Mouse (Mus musculus) MEL (cell line): ENCODE data around the gene 4933428G20Rik. TPM values are rescaled to one million over a fixed set of nuclear protein-coding genes. Genes with fewer than 3 reads are reported as not detected.

ENCODE experiments used
- DNase-seq: peaks from one replicate; pipeline ENCODE4 v3.0.0; 2011; ENCODE audit warnings: low read depth, low spot score
- H3K27ac ChIP-seq: 2 replicates; pipeline ENCODE4 v1.5.1; 2012; ENCODE audit warnings: low read depth, mild to moderate bottlenecking, control low read depth, low read length, moderate library complexity; ENCODE audit not compliant: control insufficient read depth
- H3K27me3 ChIP-seq, 2 experiments: fragments of 150-350 bp in 1 of 2; sonication (generic) in 1 of 2; 2 replicates each; pipeline ENCODE4 v1.6.1; 2012; ENCODE audit warnings: low read length in 2 of 2, mild to moderate bottlenecking in 2 of 2, improper control_type of control experiment in 1 of 2, moderate library complexity in 1 of 2; ENCODE audit not compliant: insufficient read depth in 2 of 2, control insufficient read depth in 1 of 2
- H3K36me3 ChIP-seq, 2 experiments: 2 replicates each; pipeline ENCODE4 v1.6.1; 2012 to 2014; ENCODE audit warnings: low read length in 2 of 2, improper control_type of control experiment in 1 of 2, inconsistent platforms in 1 of 2, mild to moderate bottlenecking in 1 of 2; ENCODE audit not compliant: insufficient read depth in 2 of 2, control insufficient read depth in 1 of 2
- H3K4me1 ChIP-seq, 2 experiments: fragments of 150-350 bp in 1 of 2; sonication (generic) in 1 of 2; 2 replicates each; pipeline ENCODE4 v1.6.1; 2012; ENCODE audit warnings: low read length in 2 of 2, improper control_type of control experiment in 1 of 2, mild to moderate bottlenecking in 1 of 2; ENCODE audit not compliant: insufficient read depth in 2 of 2, control insufficient read depth in 1 of 2
- H3K4me3 ChIP-seq, 2 experiments: fragments of 150-350 bp in 1 of 2; sonication (generic) in 1 of 2; 2 replicates each; pipeline ENCODE4 v1.5.1; 2012; ENCODE audit warnings: low read depth in 2 of 2, low read length in 2 of 2, mild to moderate bottlenecking in 2 of 2, moderate library complexity in 2 of 2, control low read depth in 1 of 2, improper control_type of control experiment in 1 of 2; ENCODE audit not compliant: control insufficient read depth in 1 of 2, insufficient read depth in 1 of 2
- H3K79me2 ChIP-seq: 2 replicates; pipeline ENCODE4 v1.6.1; 2012; ENCODE audit warnings: mild to moderate bottlenecking, low read length, moderate library complexity; ENCODE audit not compliant: control insufficient read depth, poor library complexity, insufficient read depth
- H3K9ac ChIP-seq: 2 replicates; pipeline ENCODE4 v1.6.1; 2012; ENCODE audit warnings: low read depth, mild to moderate bottlenecking, control low read depth, low read length, moderate library complexity; ENCODE audit not compliant: control insufficient read depth, poor library complexity, severe bottlenecking
- H3K9me3 ChIP-seq: fragments of 150-350 bp; sonication (generic); replicated peaks from 2 replicates; pipeline ENCODE4 v1.6.1; 2012; ENCODE audit warnings: mild to moderate bottlenecking, low read length, improper control_type of control experiment, moderate library complexity; ENCODE audit not compliant: insufficient read depth
- BHLHE40 ChIP-seq: IDR thresholded peaks from 2 replicates; pipeline ENCODE4 v1.6.1; 2012; ENCODE audit warnings: low read depth, mild to moderate bottlenecking, inconsistent platforms, low read length, improper control_type of control experiment, borderline replicate concordance
- CHD1 ChIP-seq: IDR thresholded peaks from 2 replicates; pipeline ENCODE4 v1.6.1; 2012; ENCODE audit warnings: low read depth, mild to moderate bottlenecking, inconsistent platforms, low read length, improper control_type of control experiment
- CHD2 ChIP-seq: IDR thresholded peaks from 2 replicates; pipeline ENCODE4 v1.6.1; 2011; ENCODE audit warnings: low read length, improper control_type of control experiment
- E2F4 ChIP-seq: IDR thresholded peaks from 2 replicates; pipeline ENCODE4 v1.6.1; 2011; ENCODE audit warnings: low read depth, low read length, improper control_type of control experiment, borderline replicate concordance
- ETS1 ChIP-seq: IDR thresholded peaks from 2 replicates; pipeline ENCODE4 v1.6.1; 2012; ENCODE audit warnings: low read depth, mild to moderate bottlenecking, inconsistent platforms, low read length, improper control_type of control experiment, moderate library complexity
- GABPA ChIP-seq: IDR thresholded peaks from 2 replicates; pipeline ENCODE4 v1.6.1; 2012; ENCODE audit warnings: low read depth, mild to moderate bottlenecking, inconsistent platforms, low read length, improper control_type of control experiment, moderate library complexity
- HCFC1 ChIP-seq: IDR thresholded peaks from 2 replicates; pipeline ENCODE4 v1.6.1; 2012; ENCODE audit warnings: low read depth, mild to moderate bottlenecking, inconsistent platforms, low read length, improper control_type of control experiment, moderate library complexity
- JUND ChIP-seq: IDR thresholded peaks from 2 replicates; pipeline ENCODE4 v1.6.1; 2011; ENCODE audit warnings: low read depth, mild to moderate bottlenecking, improper control_type of control experiment, low read length
- MAZ ChIP-seq: IDR thresholded peaks from 2 replicates; pipeline ENCODE4 v1.6.1; 2012; ENCODE audit warnings: low read depth, mild to moderate bottlenecking, inconsistent platforms, low read length, improper control_type of control experiment
- MEF2A ChIP-seq: IDR thresholded peaks from 2 replicates; pipeline ENCODE4 v1.6.1; 2014; ENCODE audit warnings: low read depth, mild to moderate bottlenecking, inconsistent platforms, low read length, improper control_type of control experiment; ENCODE audit not compliant: poor library complexity, insufficient replicate concordance, severe bottlenecking; ENCODE audit errors: extremely low read depth
- MXI1 ChIP-seq: IDR thresholded peaks from 2 replicates; pipeline ENCODE4 v1.6.1; 2011; ENCODE audit warnings: mild to moderate bottlenecking, low read depth, low read length, improper control_type of control experiment
- MYB ChIP-seq: IDR thresholded peaks from 2 replicates; pipeline ENCODE4 v1.6.1; 2011; ENCODE audit warnings: mild to moderate bottlenecking, low read depth, low read length, improper control_type of control experiment
- MYC ChIP-seq: IDR thresholded peaks from 2 replicates; pipeline ENCODE4 v1.6.1; 2011; ENCODE audit warnings: low read depth, mild to moderate bottlenecking, low read length, improper control_type of control experiment, moderate library complexity
- NELFE ChIP-seq: IDR thresholded peaks from 2 replicates; pipeline ENCODE4 v1.6.1; 2011; ENCODE audit warnings: low read depth, low read length, improper control_type of control experiment
- NRF1 ChIP-seq: IDR thresholded peaks from 2 replicates; pipeline ENCODE4 v1.6.1; 2014; ENCODE audit warnings: low read depth, mild to moderate bottlenecking, inconsistent platforms, low read length, improper control_type of control experiment, moderate library complexity; ENCODE audit not compliant: poor library complexity, insufficient read depth, severe bottlenecking
- POLR2A ChIP-seq, 2 experiments: IDR thresholded peaks; 2 replicates each; pipeline ENCODE4 v1.6.1; 2011 to 2012; ENCODE audit warnings: low read length in 2 of 2, mild to moderate bottlenecking in 2 of 2, control low read depth in 1 of 2, improper control_type of control experiment in 1 of 2, low read depth in 1 of 2, moderate library complexity in 1 of 2; ENCODE audit not compliant: control insufficient read depth in 1 of 2, insufficient read depth in 1 of 2, poor library complexity in 1 of 2
- POLR2AphosphoS5 ChIP-seq: IDR thresholded peaks from 2 replicates; pipeline ENCODE4 v1.6.1; 2012; ENCODE audit warnings: low read depth, borderline replicate concordance, mild to moderate bottlenecking, inconsistent platforms, low read length, moderate library complexity, mixed read lengths
- SIN3A ChIP-seq: IDR thresholded peaks from 2 replicates; pipeline ENCODE4 v1.6.1; 2012; ENCODE audit warnings: low read length, improper control_type of control experiment, inconsistent platforms
- TAL1 ChIP-seq: IDR thresholded peaks from 2 replicates; pipeline ENCODE4 v1.6.1; 2012; ENCODE audit warnings: mild to moderate bottlenecking, inconsistent platforms, low read length, moderate library complexity, mixed read lengths
- UBTF ChIP-seq: IDR thresholded peaks from 2 replicates; pipeline ENCODE4 v1.6.1; 2012; ENCODE audit warnings: low read depth, mild to moderate bottlenecking, inconsistent platforms, low read length, improper control_type of control experiment, moderate library complexity, borderline replicate concordance; ENCODE audit not compliant: insufficient read depth
- USF2 ChIP-seq, 2 experiments: IDR thresholded peaks; 2 replicates each; pipeline ENCODE4 v1.6.1; 2011 to 2012; ENCODE audit warnings: improper control_type of control experiment in 2 of 2, low read length in 2 of 2, borderline replicate concordance in 1 of 2, inconsistent platforms in 1 of 2, low read depth in 1 of 2, mild to moderate bottlenecking in 1 of 2; ENCODE audit not compliant: insufficient read depth in 1 of 2
- ZC3H11A ChIP-seq: IDR thresholded peaks from 2 replicates; pipeline ENCODE4 v1.6.1; 2012; ENCODE audit warnings: low read depth, mild to moderate bottlenecking, inconsistent platforms, low read length, improper control_type of control experiment
- ZMIZ1 ChIP-seq: IDR thresholded peaks from 2 replicates; pipeline ENCODE4 v1.6.1; 2012; ENCODE audit warnings: low read depth, mild to moderate bottlenecking, inconsistent platforms, low read length, improper control_type of control experiment, moderate library complexity
- polyA plus RNA-seq, 2 experiments: library from polyadenylated mRNA; stranded (reverse) in 1 of 2; unstranded in 1 of 2; fragments of >175 nt in 1 of 2; fragments of >200 nt in 1 of 2; gene quantifications; 2 replicates each; pipeline versions ENCODE4 v1.2.1 to v1.2.4; 2012; ENCODE audit warnings: low replicate concordance in 2 of 2, low read depth in 1 of 2; ENCODE audit not compliant: insufficient read length in 2 of 2, insufficient read depth in 1 of 2, missing spikeins in 1 of 2
- total RNA-seq: library from RNA; depleted of rRNA; stranded (reverse); fragments of 300-350 nt; gene quantifications from 2 replicates; pipeline ENCODE4 v1.2.3, GENCODE M21; 2012

4933428G20Rik gene
- total and polyA plus RNA-seq, 3 experiments, result 0.15 TPM; not detected in 2

DNA sequence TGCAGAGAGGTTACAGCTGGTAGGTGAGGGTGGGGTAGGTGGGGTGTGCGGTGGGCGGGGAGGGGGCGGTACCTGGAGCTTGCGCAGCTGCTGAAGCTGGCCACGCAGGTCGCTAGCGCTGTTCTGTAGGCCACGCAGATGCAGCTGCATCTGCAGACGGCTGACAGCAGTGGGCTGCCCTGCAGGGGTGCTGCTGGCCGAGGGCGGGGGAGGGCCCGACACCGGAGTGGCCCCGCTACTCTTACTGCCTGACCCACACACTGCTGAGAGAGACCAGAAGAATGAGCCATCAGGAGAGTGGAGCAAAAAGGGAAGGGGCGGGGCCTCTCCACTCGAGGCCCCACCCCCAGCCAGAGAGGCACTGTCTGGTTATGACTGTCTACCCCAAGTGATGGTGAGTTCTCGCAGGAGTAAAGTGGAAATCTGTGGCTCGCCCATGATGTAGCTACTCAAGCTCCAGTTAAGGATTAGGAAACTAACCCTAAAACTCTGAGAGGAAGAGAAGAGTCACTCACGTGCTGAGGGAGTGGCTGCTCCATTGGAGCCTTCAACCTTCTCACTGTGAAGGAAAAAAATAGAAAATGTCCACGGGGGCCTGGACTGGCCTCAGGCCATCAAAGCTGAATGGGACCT, 32.9 kb upstream of the 4933428G20Rik start:
- H3K9ac ChIP-seq, result peak overlapping the region; percentile 58
- H3K27ac ChIP-seq, result no peak overlapping the region
- no peaks in the 10 kb centered on the region for H3K79me2 ChIP-seq
- no peaks in the 10 kb centered on the region for H3K36me3 ChIP-seq
- no peaks in the 10 kb centered on the region for H3K9me3 ChIP-seq
- peak overlapping the region; percentile 58 to 59 for H3K4me3 ChIP-seq
- H3K27me3 ChIP-seq, result peaks cover 0 to 1% of the 10 kb centered on the region in 2 experiments; a peak in 3 of 4 replicates
- H3K4me1 ChIP-seq, result peaks cover 4 to 11% of the 10 kb centered on the region in 2 experiments
- TF ChIP-seq HCFC1 (no peak), MYC (0 out of 2 replicates have a peak, but pooled peaks have one; percentile 22), CHD2 (no peak), BHLHE40 (peak; percentile 82; the same call in 1 of the 2 replicates), TAL1 (no peak), JUND (no peak), MYB (no peak), UBTF (no peak), NELFE (no peak), ETS1 (no peak), GABPA (no peak), POLR2A (IDR thresholded peaks at IDR 0.05; ENCODE audit: control insufficient read depth in 1 of 2, insufficient read depth in 1 of 2, low read depth in 1 of 2, low read length in 2 of 2, poor library complexity in 1 of 2) (peak in 1 of 2 experiments; percentile 37; a peak in 1 of 4 replicates), MAZ (0 out of 2 replicates have a peak, but pooled peaks have one; percentile 39), MXI1 (no peak; the same call in 1 of the 2 replicates), USF2 (IDR thresholded peaks at IDR 0.05; ENCODE audit: borderline replicate concordance in 1 of 2, insufficient read depth in 1 of 2, low read depth in 1 of 2, low read length in 2 of 2) (no peak), ZMIZ1 (no peak), SIN3A (no peak), POLR2AphosphoS5 (no peak), CHD1 (no peak), E2F4 (no peak), MEF2A (no peak), ZC3H11A (no peak), NRF1 (peak; percentile 67)
- DNase-seq, result peak; percentile 87
